Comparison of ENCODE assay signal across 8 mouse cellular contexts in genomic region chr2:154372151-154372829, GRCm38 (mm10). TPM values are rescaled to one million over a fixed set of nuclear protein-coding genes. Genes with fewer than 3 reads are reported as not detected.
DNase-seq lines count a peak whose midpoint lies in the region; ATAC-seq and TF ChIP-seq lines count a peak whose summit lies in the region.

No protein-coding gene starts in this region.

- peak; percentile 92 for ATAC-seq in megakaryocyte, adult 5-6 weeks (ENCODE audit: poor library complexity, severe bottlenecking)

- peak overlapping the region; percentile 49 for H3K27ac ChIP-seq in cortical plate, adult 2 months (ENCODE audit: insufficient read depth, low read length)
- peak overlapping the region; percentile 97 for H3K27ac ChIP-seq in left cerebral cortex, adult 2 months

- peak; percentile 91 for TF ChIP-seq POLR2A in cortical plate, adult 2 months (IDR thresholded peaks at IDR 0.05; ENCODE audit: extremely low read depth, insufficient read depth, low read length)

- DNase-seq in adipocyte (ENCODE audit: low spot score) = peak; percentile 93
- DNase-seq in gastrocnemius, adult 8-10 months (ENCODE audit: low spot score in 2 of 2) = peak; percentile 80 to 84
- DNase-seq in hindlimb bud, embryonic 11.5 days (ENCODE audit: extremely low spot score, low read depth, low spot score) = peak; percentile 63
- DNase-seq in left cerebral cortex, adult 2 months (ENCODE audit: extremely low spot score in 1 of 2, low spot score in 2 of 2) = peak; percentile 83 to 88
- peak; percentile 86 for DNase-seq in right cerebral cortex, adult 18-20 months
- DNase-seq in urinary bladder, adult 2 months (ENCODE audit: low spot score) = peak; percentile 80

- H3K4me1 ChIP-seq in cortical plate, adult 2 months (ENCODE audit: control insufficient read depth, insufficient read depth, low read length) = no peaks in the 10 kb centered on the region

- intact Hi-C loops in left cerebral cortex, adult 2 months (cut with DNase I) = no loop called here

- no peak for TF ChIP-seq CTCF in cortical plate, adult 2 months (IDR thresholded peaks at IDR 0.05; ENCODE audit: extremely low read depth, insufficient read depth, low read length)
- no peak; the same call in 1 of the 2 replicates for TF ChIP-seq CTCF in left cerebral cortex, adult 2 months (IDR thresholded peaks at IDR 0.05)

- H3K4me3 ChIP-seq in cortical plate, adult 2 months (ENCODE audit: insufficient read depth, low read length) = peak overlapping the region; percentile 69
- peak overlapping the region; percentile 95 for H3K4me3 ChIP-seq in left cerebral cortex, adult 2 months

RNA-seq across cellular contexts. Expression of gene Cdk5rap1, which starts 0.5 kb away (rescaled TPM):
- polyA plus RNA-seq in cortical plate, adult 2 months (2012; rRNA removed) = 14.9 and 17.7 TPM in 2 replicates
- 10 to 100 TPM; 11.7 to 17.1 (median 12.0) TPM for total RNA-seq in gastrocnemius, adult 8-10 months (2022)
- 10 to 100 TPM; 11.5 to 14.3 TPM for total RNA-seq in left cerebral cortex, adult 2 months (2021)
- total RNA-seq in megakaryocyte, adult 5-6 weeks (2015) = 6.5 and 9.8 TPM in 2 replicates
- total RNA-seq in megakaryocyte, adult 5-6 weeks (2017) = 12.9 and 13.5 TPM in 2 replicates
- polyA plus RNA-seq in urinary bladder, adult 2 months (2012; rRNA removed) = 16.9 and 25.0 TPM in 2 replicates

RNA-seq across cellular contexts. Expression of gene Snta1, which starts 35.6 kb away (rescaled TPM):
- 36.2 and 37.7 TPM in 2 replicates for polyA plus RNA-seq in cortical plate, adult 2 months (2012; rRNA removed)
- 100 to 1,000 TPM; 156 to 248 (median 181) TPM for total RNA-seq in gastrocnemius, adult 8-10 months (2022)
- 10 to 100 TPM; 33.9 to 34.1 TPM for total RNA-seq in left cerebral cortex, adult 2 months (2021)
- total RNA-seq in megakaryocyte, adult 5-6 weeks (2015) = 0.22 and 0.62 TPM in 2 replicates
- 1.1 and 1.4 TPM in 2 replicates for total RNA-seq in megakaryocyte, adult 5-6 weeks (2017)
- 16.5 and 17.7 TPM in 2 replicates for polyA plus RNA-seq in urinary bladder, adult 2 months (2012; rRNA removed)

Comparison
In these comparisons a context has a peak if more than half of its experiments do, and no peak if none do; other contexts are left out.
1. Peak in every context shown above with its lines: DNase-seq, ATAC-seq, H3K4me3 ChIP-seq and H3K27ac ChIP-seq.
2. RNA of gene Snta1, which starts 35.6 kb away (total RNA-seq): 156 to 248 TPM in gastrocnemius, adult 8-10 months and 33.9 to 34.1 TPM in left cerebral cortex, adult 2 months; 0.22 to 1.4 TPM in megakaryocyte, adult 5-6 weeks; every median in the first group is over 10 times any median in the second.